Mouse (Mus musculus): Measurements from ENCODE around the gene Fbxw26. TPM values are rescaled to one million over a fixed set of nuclear protein-coding genes. Genes with fewer than 3 reads are reported as not detected.
"Not testable (repeated sequence)": the region's sequence is repeated elsewhere in the genome, so short reads cannot be mapped to it uniquely, and the experiment has no call there.

Fbxw26 gene
- polyA plus RNA-seq (2012; rRNA removed) = not detected in 2 replicates

DNA sequence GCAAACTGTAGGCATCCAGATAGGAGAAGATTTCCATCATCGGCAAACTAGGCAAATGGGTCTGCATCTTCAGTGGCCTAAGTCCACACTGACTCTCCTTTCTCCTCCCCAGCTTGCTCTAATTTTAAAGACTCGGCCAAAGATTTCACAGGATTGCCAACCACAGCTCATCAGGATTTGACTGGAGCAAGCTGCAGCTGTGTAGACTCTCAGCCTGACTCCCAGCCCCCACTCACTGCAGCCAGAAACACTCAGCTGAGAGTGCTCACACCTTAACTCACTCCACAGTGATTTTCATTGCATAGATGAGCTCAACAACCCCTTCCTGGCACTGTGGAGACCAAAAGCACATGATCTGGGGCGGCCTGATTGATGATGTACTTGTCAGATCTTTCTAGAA, at the start of gene Fbxw26:
Gene Fbxw26 (minus strand): TSS at position 101 of the 400 bp plus-strand sequence.
- WGBS = 81% methylated on average over 3 of the region's 3 CpGs
- DNase-seq (ENCODE audit: low read depth, low spot score) = not testable (repeated sequence)

DNA sequence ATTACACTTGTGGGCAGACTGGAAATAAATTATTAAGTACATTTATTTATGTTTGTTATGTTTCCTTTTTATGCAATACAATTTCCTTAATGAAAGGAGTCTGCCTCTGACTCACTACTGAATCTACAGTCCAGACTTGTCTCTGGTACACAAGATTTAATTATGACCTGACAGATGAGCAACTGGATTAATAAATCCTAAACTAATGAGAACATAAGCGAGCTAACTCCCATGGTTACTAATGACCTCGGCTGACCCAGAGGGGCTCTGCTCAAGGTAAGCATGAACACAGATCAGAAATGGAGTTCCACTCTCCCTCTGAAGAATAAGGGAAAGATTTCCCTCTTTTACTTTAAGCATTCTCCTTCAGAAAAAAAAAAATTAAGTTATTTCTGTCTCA, 49.3 kb upstream of the Fbxw26 start:
- no peak for DNase-seq (ENCODE audit: low read depth, low spot score)
- 79% methylated on average over 2 of the region's 2 CpGs for WGBS

DNA sequence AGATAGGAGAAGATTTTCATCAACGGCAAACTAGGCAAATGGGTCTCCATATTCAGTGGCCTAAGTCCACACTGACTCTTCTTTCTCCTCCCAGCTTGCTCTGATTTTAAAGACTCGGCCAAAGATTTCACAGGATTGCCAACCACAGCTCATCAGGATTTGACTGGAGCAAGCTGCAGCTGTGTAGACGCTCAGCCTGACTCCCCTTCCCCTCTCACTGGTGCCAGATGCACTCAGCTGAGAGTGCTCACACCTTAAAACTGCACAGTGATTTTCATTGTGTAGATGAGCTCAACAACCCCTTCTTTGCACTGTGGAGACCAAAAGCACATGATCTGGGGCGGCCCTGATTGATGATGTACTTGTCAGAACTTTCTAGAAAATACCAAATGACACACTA, 44.7 kb upstream of the Fbxw26 start, which contains the start of gene Fbxw27:
Gene Fbxw27 (minus strand): TSS at position 101 of the 400 bp plus-strand sequence.
- WGBS = 75% methylated on average over 4 of the region's 4 CpGs

GRCm38 (mm10) chr9:109766841-109767240, 21.0 kb upstream of the Fbxw26 start:
- not testable (repeated sequence) for DNase-seq (ENCODE audit: low read depth, low spot score)
- 69% methylated on average over 1 of the region's 1 CpGs for WGBS

More for the DNA sequence above, 44.7 kb upstream of the Fbxw26 start, which contains the start of gene Fbxw27:
- DNase-seq (ENCODE audit: low read depth, low spot score) = not testable (repeated sequence)

DNA sequence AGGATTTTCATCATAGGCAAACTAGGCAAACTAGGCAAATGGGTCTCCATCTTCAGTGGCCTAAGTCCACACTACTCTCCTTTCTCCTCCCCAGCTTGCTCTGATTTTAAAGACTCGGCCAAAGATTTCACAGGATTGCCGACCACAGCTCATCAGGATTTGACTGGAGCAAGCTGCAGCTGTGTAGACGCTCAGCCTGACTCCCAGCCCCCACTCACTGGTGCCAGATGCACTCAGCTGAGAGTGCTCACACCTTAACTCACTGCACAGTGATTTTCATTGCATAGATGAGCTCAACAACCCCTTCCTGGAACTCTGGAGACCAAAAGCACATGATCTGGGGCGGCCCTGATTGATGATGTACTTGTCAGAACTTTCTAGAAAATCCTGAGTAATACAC, 43.3 kb downstream of the Fbxw26 start, which contains the start of gene Fbxw18:
Gene Fbxw18 (minus strand): TSS at position 101 of the 400 bp plus-strand sequence.
- not testable (repeated sequence) for DNase-seq (ENCODE audit: low read depth, low spot score)
- 68% methylated on average over 4 of the region's 4 CpGs for WGBS

DNA sequence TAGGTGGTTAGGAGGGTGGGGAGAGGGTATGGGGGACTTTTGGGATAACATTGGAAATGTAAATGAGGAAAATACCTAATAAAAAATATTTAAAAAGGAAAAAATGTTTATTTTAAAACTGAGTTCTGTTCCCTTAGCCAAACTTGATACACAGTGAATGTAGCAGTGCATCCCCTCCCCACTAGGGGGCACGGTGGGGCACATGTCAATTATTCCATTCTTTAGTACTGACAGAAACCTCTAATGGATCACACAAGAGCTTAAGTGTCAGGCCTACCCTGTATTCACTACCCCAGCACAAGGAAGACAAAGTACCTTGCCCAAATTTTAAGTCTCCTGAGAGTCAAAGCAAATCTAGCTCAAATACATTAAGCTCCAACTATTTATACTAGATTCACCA, 60.6 kb downstream of the Fbxw26 start:
- DNase-seq (ENCODE audit: low read depth, low spot score) = peak; percentile 2
- 3% methylated on average over 1 of the region's 1 CpGs for WGBS

Other genes starting within 250 kb of the Fbxw26 start
- gene Fbxw15, start 177.8 kb downstream of the Fbxw26 start, polyA plus RNA-seq (2012; rRNA removed) = not detected in 2 replicates
- not detected in 2 replicates for gene Fbxw24, start 120.0 kb downstream of the Fbxw26 start, polyA plus RNA-seq (2012; rRNA removed)
- gene Fbxw25, start 81.4 kb downstream of the Fbxw26 start, polyA plus RNA-seq (2012; rRNA removed) = not detected in 2 replicates
- gene Fbxw18, start 43.4 kb downstream of the Fbxw26 start, polyA plus RNA-seq (2012; rRNA removed) = not detected in 2 replicates
- gene Fbxw27, start 44.6 kb upstream of the Fbxw26 start, polyA plus RNA-seq (2012; rRNA removed) = not detected in 2 replicates
- gene Spink8, start 66.2 kb upstream of the Fbxw26 start, polyA plus RNA-seq (2012; rRNA removed) = 1.0 TPM in 1 of 2 replicates, not detected in the other
- gene Nme6, start 86.7 kb upstream of the Fbxw26 start, polyA plus RNA-seq (2012; rRNA removed) = 31.9 and 40.8 TPM in 2 replicates
- 0.11 and 0.33 TPM in 2 replicates for gene Camp, start 103.5 kb upstream of the Fbxw26 start, polyA plus RNA-seq (2012; rRNA removed)
- gene Cdc25a, start 129.5 kb upstream of the Fbxw26 start, polyA plus RNA-seq (2012; rRNA removed) = 13.8 and 18.0 TPM in 2 replicates
- gene Map4, start 185.4 kb upstream of the Fbxw26 start, polyA plus RNA-seq (2012; rRNA removed) = 117 and 129 TPM in 2 replicates